Mouse (Mus musculus) cerebellum, adult 18-20 months (tissue): ENCODE data around the gene Thumpd2.

Source experiments
- DNase-seq, 2 experiments: peaks; one replicate each; pipeline ENCODE4 v3.0.0; 2021

Gene Thumpd2

GRCm38 (mm10) chr17:81064979-81065311 is at the start of gene Thumpd2:
TSS of gene Thumpd2 (minus strand) at chr17:81065082.
- DNase-seq, result peak; percentile 84 to 96

DNA sequence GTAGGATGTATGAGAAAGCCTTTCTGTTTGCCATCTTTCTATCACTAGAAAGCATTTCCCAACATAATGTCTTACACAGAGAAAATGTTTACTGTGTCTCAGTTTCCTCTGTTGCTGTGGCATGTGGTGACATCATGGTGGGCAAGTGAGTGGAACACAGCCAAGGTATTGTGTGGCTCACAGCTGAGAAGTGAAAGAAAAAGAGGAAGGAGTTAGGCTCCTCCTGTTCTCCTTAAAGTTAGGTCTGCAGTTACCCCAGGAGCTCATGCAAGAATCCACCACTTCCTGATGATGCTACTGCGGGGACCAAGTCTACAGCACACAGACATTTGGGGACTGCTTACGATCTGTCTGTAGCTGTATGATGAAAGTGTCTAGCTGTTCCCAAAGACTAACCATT is 39.4 kb upstream of the Thumpd2 start:
- no peak for DNase-seq

GRCm38 (mm10) chr17:81102866-81103265 is 38.0 kb upstream of the Thumpd2 start:
- DNase-seq, result no peak

DNA sequence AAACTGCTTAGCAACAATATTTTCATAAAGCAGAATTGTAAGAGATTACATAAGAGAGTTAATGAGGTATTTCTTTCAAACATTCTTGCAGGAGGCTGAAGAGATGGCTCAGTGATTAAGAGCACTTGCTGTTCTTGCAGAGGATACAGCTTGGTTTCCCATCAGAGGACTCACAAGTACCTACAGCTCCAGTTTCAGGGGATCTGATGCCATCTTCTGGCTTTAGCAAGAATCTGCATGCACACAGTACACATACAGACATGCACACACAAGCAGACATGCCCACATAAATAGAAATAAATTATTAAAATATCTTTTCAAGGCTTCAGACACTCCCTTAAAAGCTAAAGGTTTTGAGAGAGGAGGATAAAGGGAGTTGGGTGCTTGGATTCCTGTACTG is 33.6 kb upstream of the Thumpd2 start:
- DNase-seq, result no peak

DNA sequence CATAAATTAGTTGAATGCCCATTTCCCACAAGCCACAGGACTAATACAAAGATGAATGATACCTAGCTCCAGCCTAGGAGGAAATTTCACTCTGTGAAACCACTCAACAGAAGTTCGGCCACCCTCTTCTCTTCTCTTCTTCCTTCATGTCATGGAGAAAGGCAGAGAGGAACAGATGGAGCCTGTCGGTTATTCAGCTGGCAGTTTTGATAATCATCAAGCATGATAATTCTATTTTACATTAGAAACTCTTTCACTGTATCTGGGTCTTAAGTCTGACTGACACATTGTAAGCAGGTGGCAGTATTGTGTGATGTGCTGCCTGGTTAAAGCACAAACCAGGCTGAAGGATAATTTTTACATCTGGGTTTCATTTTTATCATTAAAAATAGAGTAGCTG is 31.6 kb upstream of the Thumpd2 start:
- DNase-seq, result no peak

GRCm38 (mm10) chr17:81092794-81093193 is 27.9 kb upstream of the Thumpd2 start:
- no peak for DNase-seq

DNA sequence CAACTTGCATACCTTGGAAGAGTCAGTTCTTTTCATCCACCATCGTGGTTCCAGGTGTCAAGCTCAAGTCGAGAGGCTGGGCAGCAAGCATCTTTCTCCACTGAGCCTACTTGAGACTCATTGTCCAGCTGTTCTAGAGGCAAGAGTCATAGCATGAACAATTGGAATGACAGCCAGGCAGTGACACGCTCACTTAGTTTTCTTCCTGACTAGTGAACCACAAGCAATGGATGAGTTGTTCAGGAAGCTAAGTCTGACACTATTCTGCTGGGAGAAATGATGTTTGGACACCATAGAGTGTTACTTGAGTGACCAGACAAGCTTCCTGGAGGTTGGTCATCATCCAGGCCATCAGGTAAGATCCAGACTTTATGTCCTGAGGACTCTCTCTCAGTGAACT is 24.0 kb upstream of the Thumpd2 start:
- no peak for DNase-seq

DNA sequence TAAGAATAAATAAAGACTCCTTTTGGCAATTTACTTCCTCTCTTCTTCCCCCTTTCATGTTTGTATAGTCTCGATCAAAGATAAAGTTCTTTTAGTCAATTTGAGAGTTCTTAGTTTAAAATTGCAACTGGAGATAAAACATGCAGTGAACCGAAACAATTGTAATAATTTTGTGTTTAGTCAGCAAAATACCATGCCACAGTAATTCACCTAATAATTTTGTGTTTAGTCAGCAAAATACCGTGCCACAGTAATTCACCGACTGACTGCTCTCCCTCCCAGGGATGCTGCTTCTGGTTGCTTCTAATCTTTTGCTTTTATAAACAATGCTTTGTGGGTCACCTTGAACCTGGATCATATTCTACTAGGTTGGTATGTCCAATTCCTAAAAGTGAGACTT is 22.9 kb upstream of the Thumpd2 start:
- no peak for DNase-seq

DNA sequence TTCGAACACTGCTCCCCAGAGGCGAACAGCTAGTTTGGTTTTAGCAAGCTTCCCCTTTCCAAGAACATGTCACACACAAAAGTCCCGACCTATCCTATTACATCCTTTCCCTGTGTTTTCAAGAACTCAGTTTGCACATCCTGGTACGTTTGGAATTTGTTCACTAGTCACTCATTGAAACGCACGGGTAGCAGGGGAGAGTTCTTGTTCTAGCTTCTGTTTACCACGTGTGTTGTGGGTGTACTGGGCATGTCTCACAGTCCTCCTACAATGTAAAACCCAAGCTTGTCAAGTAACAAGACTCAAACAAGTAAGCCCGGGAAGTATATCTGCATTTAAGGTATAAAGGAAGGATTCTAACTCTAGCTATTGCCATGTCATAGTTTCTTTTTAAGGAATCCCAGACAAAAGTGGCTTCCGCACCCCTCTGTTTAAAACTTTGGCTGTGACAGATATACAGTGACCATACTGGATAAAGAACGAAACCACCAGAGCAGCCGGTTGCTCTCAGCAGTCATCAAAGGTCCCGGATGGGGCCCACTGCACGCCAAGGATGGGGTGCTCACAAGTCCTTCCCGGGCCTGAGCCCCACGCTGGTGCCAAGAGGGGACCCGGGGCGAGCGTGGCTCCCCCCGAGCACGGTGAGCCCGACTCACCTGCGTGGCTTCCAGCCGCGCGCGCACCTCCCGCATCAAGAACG is 453 bp downstream of the Thumpd2 start:
- peak in 1 of 2 experiments; percentile 20 for DNase-seq

DNA sequence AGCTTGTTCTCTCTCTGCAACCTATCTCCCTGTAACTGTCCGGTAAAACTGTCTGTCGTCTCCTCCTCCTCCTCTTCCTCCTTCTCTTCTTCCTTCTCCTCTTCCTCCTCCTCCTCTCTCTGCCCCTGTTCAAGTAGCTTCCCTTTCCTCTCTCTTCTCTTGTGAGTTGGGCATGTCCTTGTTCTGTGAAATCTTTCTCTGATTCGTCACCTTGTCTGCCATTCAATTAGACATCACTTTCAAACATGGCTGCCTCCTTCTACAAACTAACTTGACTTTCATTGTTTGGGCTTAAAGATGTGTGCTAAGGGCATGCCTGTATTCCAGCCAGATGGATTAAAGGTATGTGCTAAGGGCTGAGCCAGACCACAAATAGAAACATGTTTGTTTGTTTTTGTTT is 1.5 kb downstream of the Thumpd2 start:
- DNase-seq, result no peak

- DNase-seq, result no peak
Observed at GRCm38 (mm10) chr17:81062349-81062871, 2.5 kb downstream of the Thumpd2 start.

GRCm38 (mm10) chr17:81056796-81057381 is 8.0 kb downstream of the Thumpd2 start:
- no peak for DNase-seq

DNA sequence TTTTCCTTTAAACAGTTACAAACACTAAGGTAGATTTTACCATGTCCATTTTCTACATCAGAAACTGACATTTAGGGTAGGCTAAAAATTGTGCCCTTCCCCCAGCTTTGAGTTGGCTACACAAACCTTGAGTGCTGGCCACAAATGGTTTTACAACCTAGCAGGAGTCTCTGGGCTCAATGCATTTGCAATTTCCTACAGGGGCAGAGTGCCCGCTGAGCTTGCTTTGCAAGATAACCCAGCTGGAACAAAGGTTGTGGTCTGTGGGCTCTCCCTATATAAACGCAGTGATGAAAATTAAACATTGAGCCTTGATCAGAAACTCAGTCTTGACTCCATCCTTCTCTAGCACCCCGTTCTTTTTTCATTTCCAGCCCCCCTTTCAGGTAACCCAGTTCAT is 8.8 kb downstream of the Thumpd2 start:
- DNase-seq, result no peak

DNA sequence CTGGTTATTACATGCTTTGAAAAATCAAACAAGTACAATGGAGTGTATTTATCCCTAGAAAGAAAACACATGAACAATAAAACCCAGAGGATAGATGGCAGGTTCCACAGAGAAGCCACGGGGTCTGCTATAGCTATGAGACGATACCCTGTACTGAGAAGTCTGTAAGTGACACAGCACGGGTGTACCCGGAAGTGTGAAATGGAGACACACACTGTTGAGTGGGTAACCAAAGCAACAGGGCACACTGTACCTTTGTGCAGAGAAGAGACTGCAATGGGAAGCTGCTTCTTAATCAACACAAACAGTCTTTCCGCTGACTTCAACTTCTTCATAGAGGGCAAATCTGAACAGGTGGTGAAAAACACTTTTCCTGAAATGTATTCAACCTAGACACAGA is 9.4 kb downstream of the Thumpd2 start:
- DNase-seq, result no peak

- DNase-seq, result no peak
Observed at GRCm38 (mm10) chr17:81053274-81053673, 11.6 kb downstream of the Thumpd2 start.

DNA sequence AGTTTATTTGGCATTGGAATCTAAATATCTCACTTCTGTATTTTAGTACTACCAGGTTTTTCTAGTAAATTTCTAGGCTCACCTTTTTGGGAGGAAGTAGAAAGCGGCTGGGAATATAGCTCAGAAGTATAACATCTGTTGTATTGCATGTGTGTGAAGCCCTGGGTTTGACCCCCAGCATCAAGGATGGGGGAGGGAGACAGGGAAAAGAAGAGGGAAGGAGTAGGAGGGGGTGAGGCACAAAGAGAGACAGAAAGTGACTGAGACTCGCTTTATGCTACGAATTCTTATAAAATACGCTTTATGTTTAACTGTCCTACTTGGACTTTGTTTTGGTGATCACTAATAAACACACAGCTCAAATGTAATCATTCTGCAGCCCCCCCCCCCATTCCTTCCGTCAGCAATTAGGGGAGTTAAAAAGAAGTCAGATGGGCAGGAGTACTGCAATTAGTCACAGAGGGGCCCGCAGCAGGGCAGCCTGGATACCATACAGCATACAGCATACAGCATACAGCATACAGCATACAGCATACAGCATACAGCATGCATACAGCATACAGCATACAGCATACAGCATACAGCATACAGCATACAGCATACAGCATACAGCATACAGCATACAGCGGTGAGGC is 16.8 kb downstream of the Thumpd2 start:
- no peak for DNase-seq

GRCm38 (mm10) chr17:81045525-81046150 is 19.2 kb downstream of the Thumpd2 start:
- DNase-seq, result peak; percentile 16 to 25

- no peak for DNase-seq
Observed at GRCm38 (mm10) chr17:81045115-81045514, 19.8 kb downstream of the Thumpd2 start.

GRCm38 (mm10) chr17:81044356-81044755 is 20.5 kb downstream of the Thumpd2 start:
- DNase-seq, result no peak

GRCm38 (mm10) chr17:81041662-81042061 is 23.2 kb downstream of the Thumpd2 start:
- no peak for DNase-seq

DNA sequence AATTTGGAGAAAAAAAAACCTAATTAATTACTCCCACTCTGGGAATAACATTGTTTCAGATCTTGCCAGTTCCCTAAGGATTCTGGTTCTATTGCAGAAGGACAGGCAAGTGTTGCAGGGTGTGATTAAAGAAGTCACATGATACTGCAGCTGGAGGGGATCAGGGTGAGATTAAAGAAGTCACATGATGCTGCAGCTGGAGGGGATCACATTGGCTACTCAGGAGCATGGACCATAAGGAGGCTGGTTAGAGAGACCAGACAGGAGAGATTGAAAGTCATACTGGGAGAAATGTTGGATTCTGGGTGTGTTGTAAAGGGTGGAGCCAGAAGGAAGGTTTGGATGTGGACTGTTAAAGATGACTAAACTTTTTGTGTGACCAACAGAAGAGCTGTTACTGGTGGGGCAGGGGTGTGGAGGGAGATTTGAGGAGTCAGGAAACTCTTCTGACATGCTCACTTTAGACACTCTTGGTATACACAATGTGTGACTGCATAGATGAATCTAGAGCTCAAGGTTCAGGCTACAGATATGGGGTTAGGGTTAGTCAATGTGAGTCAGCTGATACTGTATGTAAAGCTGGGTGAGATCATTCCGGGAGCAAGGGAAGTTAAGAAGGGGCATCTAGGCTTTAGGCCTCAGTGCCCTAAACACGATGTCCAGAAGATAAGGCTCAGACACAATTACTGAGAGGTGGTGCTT is 26.0 kb downstream of the Thumpd2 start:
- no peak for DNase-seq

GRCm38 (mm10) chr17:81035354-81035753 is 29.5 kb downstream of the Thumpd2 start:
- DNase-seq, result no peak

DNA sequence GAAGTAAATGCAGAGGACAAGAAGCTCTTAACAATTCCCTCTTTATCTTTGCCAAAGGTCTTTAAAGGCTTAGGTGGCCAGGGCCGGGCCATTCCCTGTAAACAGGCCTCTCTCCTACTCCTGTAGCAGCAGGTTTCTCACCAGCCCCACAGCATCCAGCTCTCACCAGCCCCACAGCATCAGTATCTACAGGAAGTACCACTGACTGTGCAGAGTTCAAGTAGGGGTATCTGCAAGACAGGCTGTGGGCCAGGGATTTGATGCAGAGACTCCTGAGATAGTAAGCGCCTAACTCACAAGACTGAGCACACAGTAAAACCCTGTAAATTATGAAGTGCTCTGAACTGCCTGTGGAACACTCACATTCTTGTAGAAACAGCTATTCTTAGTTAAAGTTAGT is 31.9 kb downstream of the Thumpd2 start:
- no peak for DNase-seq
